Mouse (Mus musculus) forebrain, embryonic 16.5 days (tissue): ENCODE measurements at regions not wholly inside any gene's neighbourhood (a gene's known extent, or its start where the extent isn't known, plus 50 kb on each side); places are given as distances from the start of the nearest gene placed in this dataset.

Source experiments
- ATAC-seq: fragments of 200-750 bp; cut with Nextera tagmentation; 2 replicates; pipeline ENCODE4 v1.8.0; 2017; ENCODE audit warnings: mild to moderate bottlenecking, moderate library complexity
- H3K27ac ChIP-seq: fragments of 300-500 bp; sonication (generic); 2 replicates; pipeline ENCODE4 v1.5.1; 2014; ENCODE audit warnings: low read length, control low read depth
- H3K27me3 ChIP-seq: fragments of 300-500 bp; sonication (generic); replicated peaks from 2 replicates; pipeline ENCODE4 v1.6.1; 2014; ENCODE audit warnings: low read length; ENCODE audit not compliant: control insufficient read depth, insufficient read depth
- H3K36me3 ChIP-seq: fragments of 300-500 bp; sonication (generic); 2 replicates; pipeline ENCODE4 v1.6.1; 2014; ENCODE audit not compliant: control insufficient read depth, insufficient read depth
- H3K4me1 ChIP-seq: fragments of 300-500 bp; sonication (generic); replicated peaks from 2 replicates; pipeline ENCODE4 v1.6.1; 2014; ENCODE audit warnings: low read length; ENCODE audit not compliant: control insufficient read depth, insufficient read depth
- H3K4me2 ChIP-seq: fragments of 300-500 bp; sonication (generic); 2 replicates; pipeline ENCODE4 v1.6.1; 2014; ENCODE audit warnings: mild to moderate bottlenecking, low read length, control low read depth
- H3K4me3 ChIP-seq: fragments of 300-500 bp; sonication (generic); replicated peaks from 2 replicates; pipeline ENCODE4 v1.5.1; 2014; ENCODE audit warnings: mild to moderate bottlenecking, low read length, control low read depth
- H3K9ac ChIP-seq: fragments of 300-500 bp; sonication (generic); replicated peaks from 2 replicates; pipeline ENCODE4 v1.6.1; 2014; ENCODE audit warnings: low read depth, low read length, control low read depth
- H3K9me3 ChIP-seq: fragments of 300-500 bp; sonication (generic); 2 replicates; pipeline ENCODE4 v1.6.1; 2016; ENCODE audit warnings: low read length; ENCODE audit not compliant: control insufficient read depth
- WGBS: fragments of 180-500 bp; shearing (Covaris S2); extraction: QIAGEN DNeasy Blood & Tissue Kit; methylation state at CpG from one replicate; pipeline ENCODE4 v1.1.7; 2014; 5-methylcytosine and 5-hydroxymethylcytosine counted together

- Histone ChIP-seq H3K4me2 (no peak overlapping the region), H3K4me3 (no peak overlapping the region), H3K27ac (no peak overlapping the region), H3K4me1 (peaks cover 4% of the 10 kb centered on the region), H3K9ac (no peak overlapping the region), H3K36me3 (no peaks in the 10 kb centered on the region), H3K27me3 (no peaks in the 10 kb centered on the region), H3K9me3 (no peaks in the 10 kb centered on the region)
- 93% methylated on average over 5 of the region's 5 CpGs for WGBS
- ATAC-seq: no peak
Measured at GRCm38 (mm10) chr6:14195351-14195750, 324.0 kb upstream of the 2610001J05Rik start.

GRCm38 (mm10) chr6:14191387-14192023 lies 320.2 kb upstream of the 2610001J05Rik start:
- Histone ChIP-seq H3K9me3 (no peaks in the 10 kb centered on the region), H3K9ac (no peak overlapping the region), H3K27me3 (no peaks in the 10 kb centered on the region), H3K36me3 (no peaks in the 10 kb centered on the region), H3K27ac (peak overlapping the region; percentile 75), H3K4me1 (peaks cover 4% of the 10 kb centered on the region), H3K4me2 (no peak overlapping the region), H3K4me3 (no peak overlapping the region)
- peak; percentile 94 for ATAC-seq
- 55% methylated on average over 4 of the region's 4 CpGs for WGBS

- H3K4me2 ChIP-seq: no peak overlapping the region
- no peak overlapping the region for H3K4me3 ChIP-seq
- H3K36me3 ChIP-seq: no peaks in the 10 kb centered on the region
- H3K27me3 ChIP-seq: no peaks in the 10 kb centered on the region
- no peak overlapping the region for H3K9ac ChIP-seq
- 0 out of 2 replicates have a peak overlapping the region, but pooled peaks have one; percentile 47 for H3K27ac ChIP-seq
- peaks cover 3% of the 10 kb centered on the region; the same call in 1 of the 2 replicates for H3K4me1 ChIP-seq
- WGBS: 39% methylated on average over 2 of the region's 2 CpGs
- H3K9me3 ChIP-seq: no peaks in the 10 kb centered on the region
- ATAC-seq: peak; percentile 96
Measured at GRCm38 (mm10) chr6:14185921-14186420, 314.7 kb upstream of the 2610001J05Rik start.

GRCm38 (mm10) chr6:14147370-14147769 lies 276.1 kb upstream of the 2610001J05Rik start:
- H3K27me3 ChIP-seq: no peaks in the 10 kb centered on the region
- H3K4me1 ChIP-seq: no peaks in the 10 kb centered on the region
- no peak overlapping the region for H3K4me3 ChIP-seq
- H3K4me2 ChIP-seq: no peak overlapping the region
- no peak overlapping the region for H3K27ac ChIP-seq
- ATAC-seq: no peak
- no peak overlapping the region for H3K9ac ChIP-seq
- no peaks in the 10 kb centered on the region for H3K36me3 ChIP-seq
- no peaks in the 10 kb centered on the region for H3K9me3 ChIP-seq

DNA sequence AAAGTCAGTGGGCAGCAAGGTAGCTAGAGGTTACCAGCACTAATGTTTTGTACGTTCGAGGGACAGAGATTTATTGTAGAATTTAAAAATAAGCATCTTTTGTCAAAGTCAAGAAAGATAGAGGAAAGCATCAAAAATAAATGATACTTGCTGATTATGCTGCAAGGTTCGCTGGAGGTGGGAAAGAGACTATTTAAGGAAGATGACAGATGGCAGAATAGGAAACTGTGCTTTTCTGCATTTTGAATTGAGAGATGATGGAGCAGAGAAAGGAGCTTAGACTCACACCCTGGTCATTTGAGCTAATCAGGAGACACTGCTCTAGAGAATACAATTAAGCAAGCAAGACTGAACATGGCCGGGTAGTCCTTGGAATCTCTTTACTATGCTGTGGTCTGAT lies 275.1 kb upstream of the 2610001J05Rik start:
- H3K27ac ChIP-seq: no peak overlapping the region
- H3K4me2 ChIP-seq: no peak overlapping the region
- WGBS: 81% methylated on average over 4 of the region's 4 CpGs
- H3K27me3 ChIP-seq: no peaks in the 10 kb centered on the region
- no peak for ATAC-seq
- no peaks in the 10 kb centered on the region for H3K4me1 ChIP-seq
- H3K4me3 ChIP-seq: no peak overlapping the region
- H3K36me3 ChIP-seq: no peaks in the 10 kb centered on the region
- no peaks in the 10 kb centered on the region for H3K9me3 ChIP-seq
- no peak overlapping the region for H3K9ac ChIP-seq

- WGBS: 58% methylated on average over 8 of the region's 8 CpGs
- H3K27ac ChIP-seq: peak overlapping the region; percentile 72
- no peaks in the 10 kb centered on the region for H3K27me3 ChIP-seq
- ATAC-seq: peak; percentile 98
- no peak overlapping the region for H3K4me2 ChIP-seq
- H3K4me3 ChIP-seq: no peak overlapping the region
- no peaks in the 10 kb centered on the region for H3K4me1 ChIP-seq
- H3K36me3 ChIP-seq: no peaks in the 10 kb centered on the region
- H3K9ac ChIP-seq: no peak overlapping the region
- no peaks in the 10 kb centered on the region for H3K9me3 ChIP-seq
Measured at GRCm38 (mm10) chr6:14142107-14142751, 270.9 kb upstream of the 2610001J05Rik start.

DNA sequence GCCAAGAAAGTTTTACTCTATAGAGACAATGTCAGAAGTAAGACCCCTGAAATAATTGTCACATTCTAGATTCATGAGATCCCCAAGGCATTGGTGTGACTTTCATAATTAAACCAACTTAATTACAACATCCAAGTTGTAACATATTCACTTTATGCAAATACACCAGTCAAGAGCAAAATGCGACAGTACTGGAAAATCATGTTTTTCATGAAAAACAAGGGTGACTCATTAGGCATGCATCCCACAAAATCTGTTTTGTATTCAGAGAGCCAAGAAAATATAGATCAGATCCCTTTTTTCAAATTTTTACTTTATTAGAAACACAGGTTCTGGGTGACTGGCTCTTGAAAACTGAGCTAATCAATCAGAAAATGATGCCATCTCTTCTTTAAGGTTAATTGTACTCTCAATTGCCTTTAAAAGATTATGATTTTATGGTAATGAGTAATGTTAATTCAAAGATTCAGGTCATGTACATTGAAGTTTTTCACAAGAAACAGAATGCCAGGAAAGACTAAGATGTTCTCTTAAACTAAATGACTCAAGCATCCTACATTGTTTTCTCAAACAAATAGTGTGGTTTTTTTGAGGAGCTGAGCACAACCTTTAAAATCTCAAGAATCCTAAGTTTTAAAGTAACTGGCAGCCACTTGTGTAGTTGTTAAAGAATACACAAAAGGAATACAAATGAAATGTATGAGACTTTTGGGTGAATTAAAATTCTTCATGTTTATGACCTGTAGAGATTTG lies 259.2 kb upstream of the 2610001J05Rik start:
- H3K9ac ChIP-seq: no peak overlapping the region
- peak; percentile 75 for ATAC-seq
- H3K27ac ChIP-seq: no peak overlapping the region
- H3K27me3 ChIP-seq: no peaks in the 10 kb centered on the region
- 48% methylated on average over 1 of the region's 1 CpGs for WGBS
- no peak overlapping the region for H3K4me3 ChIP-seq
- no peak overlapping the region for H3K4me2 ChIP-seq
- H3K9me3 ChIP-seq: no peaks in the 10 kb centered on the region
- H3K4me1 ChIP-seq: no peaks in the 10 kb centered on the region
- no peaks in the 10 kb centered on the region for H3K36me3 ChIP-seq

DNA sequence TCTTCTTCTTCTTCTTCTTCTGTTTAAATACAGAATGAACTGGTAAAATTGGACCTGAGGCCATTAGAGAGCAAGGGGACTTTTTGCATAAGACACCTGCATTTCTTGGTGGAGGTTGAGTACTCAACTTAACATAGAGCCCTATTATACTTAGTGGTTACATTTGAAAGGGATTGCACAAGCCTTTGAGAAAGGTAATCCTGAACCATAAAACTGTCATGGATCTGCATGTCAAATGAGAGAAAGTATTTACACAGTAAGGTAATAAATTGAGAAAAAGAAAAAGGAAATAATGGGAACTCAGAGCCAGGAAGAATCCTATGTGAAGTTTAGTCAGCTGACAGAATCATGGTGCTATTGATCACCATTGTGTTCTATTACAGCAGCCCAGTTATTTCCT lies 258.1 kb upstream of the 2610001J05Rik start:
- H3K9ac ChIP-seq: no peak overlapping the region
- H3K4me3 ChIP-seq: no peak overlapping the region
- no peaks in the 10 kb centered on the region for H3K4me1 ChIP-seq
- H3K4me2 ChIP-seq: no peak overlapping the region
- no peak overlapping the region for H3K27ac ChIP-seq
- H3K36me3 ChIP-seq: no peaks in the 10 kb centered on the region
- no peak for ATAC-seq
- no peaks in the 10 kb centered on the region for H3K27me3 ChIP-seq
- H3K9me3 ChIP-seq: no peaks in the 10 kb centered on the region

GRCm38 (mm10) chr6:14122311-14122710 lies 251.0 kb upstream of the 2610001J05Rik start:
- Histone ChIP-seq H3K36me3 (no peaks in the 10 kb centered on the region), H3K27ac (no peak overlapping the region), H3K4me3 (no peak overlapping the region), H3K9me3 (no peaks in the 10 kb centered on the region), H3K9ac (no peak overlapping the region), H3K4me1 (no peaks in the 10 kb centered on the region), H3K27me3 (no peaks in the 10 kb centered on the region), H3K4me2 (no peak overlapping the region)
- WGBS: 84% methylated on average over 3 of the region's 3 CpGs
- no peak for ATAC-seq
